Mouse (Mus musculus): ENCODE data around the gene Pitpnb.

Pitpnb gene

DNA sequence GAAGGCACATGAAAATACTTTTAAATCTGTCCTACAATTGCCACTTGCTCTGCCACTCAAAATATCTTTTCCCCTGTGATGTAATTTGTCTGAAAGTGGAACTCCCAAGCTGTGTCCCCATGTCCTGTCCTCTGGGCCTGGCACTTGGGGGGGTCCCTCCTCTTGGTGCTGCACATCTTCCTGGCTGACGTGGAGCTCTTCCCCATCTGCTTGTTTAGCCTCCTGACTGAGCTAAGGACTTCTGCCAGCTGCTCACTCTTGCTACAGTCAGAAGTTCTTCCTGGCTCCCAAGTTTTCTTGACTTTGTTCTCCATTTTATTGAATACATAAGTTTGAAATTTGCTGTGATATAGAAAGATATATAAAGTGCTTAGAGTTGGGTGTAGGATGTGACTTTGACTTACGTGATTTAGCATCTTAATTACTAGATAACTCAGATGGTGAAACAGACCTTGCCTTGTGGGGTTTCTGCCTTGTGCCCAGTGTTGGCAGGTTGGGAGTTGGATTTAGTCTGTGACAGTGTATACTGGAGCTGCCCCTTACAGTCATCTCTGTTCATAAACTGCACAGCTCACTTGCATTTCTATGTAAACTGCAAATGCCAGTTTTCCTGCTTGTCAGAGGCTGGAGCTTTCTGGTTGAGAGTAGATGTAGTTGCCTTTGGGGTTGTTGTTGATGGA is 14.3 kb downstream of the Pitpnb start:
- DNase-seq (ENCODE audit: low spot score in 2 of 2): no peak

DNA sequence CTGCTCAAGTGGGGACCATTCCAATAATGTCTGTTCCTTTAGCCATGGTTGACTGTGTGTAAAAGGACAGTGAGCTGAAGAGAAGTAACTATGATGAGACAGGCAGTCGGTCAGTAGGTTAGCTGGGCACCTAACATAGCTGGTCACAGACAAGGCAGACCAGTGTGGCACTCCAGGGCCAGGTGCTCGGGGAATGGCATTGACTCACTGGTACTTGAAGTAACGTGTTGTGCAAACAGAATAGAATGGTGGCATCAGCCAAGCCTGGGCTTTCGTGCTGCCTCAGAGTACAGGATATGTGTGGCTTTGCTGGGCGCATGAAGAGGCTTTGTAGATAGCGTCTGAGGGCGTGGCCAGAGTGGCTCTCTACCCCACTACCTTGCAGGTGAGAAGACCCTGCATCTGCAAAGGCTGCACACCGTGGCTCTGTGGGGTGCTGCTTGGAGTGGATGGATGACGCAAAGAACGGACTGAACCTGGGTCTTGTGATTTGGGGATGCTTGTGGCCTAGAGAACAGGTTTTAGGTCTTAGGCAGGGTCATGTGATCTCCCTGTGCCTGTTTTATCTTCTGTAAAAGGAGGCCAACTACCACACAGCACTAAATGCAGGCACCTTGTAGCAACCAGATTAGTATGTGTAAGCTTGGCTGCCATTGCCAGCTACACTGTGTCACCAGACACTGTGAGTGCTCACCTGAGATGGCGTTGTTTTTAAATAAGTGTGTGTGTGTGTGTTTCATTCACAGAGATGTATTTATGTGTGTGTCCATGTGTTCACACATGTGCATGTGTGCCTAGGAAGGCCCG is 26.5 kb downstream of the Pitpnb start:
- no peak for DNase-seq (ENCODE audit: low spot score in 2 of 2)

DNA sequence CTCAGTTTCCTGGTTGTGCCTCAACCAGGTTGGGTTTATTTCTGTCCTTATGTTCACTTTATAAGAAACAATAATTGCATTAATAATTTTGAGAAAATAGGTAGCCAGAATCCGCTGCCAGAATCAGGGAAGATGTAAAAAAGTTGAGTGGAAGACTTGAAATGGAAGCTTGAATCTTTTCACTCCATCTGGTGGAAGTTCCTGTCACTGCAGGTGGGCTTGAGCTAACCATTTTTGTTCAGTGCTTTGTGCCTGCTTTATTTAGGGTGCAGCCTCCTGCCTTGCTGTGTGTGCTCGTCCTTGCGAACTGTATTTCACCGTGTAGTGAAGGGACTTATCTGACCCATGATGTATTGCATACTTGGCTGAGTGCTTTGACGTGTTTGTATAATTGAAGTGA is 30.0 kb downstream of the Pitpnb start:
- DNase-seq (ENCODE audit: low spot score in 2 of 2): no peak

DNA sequence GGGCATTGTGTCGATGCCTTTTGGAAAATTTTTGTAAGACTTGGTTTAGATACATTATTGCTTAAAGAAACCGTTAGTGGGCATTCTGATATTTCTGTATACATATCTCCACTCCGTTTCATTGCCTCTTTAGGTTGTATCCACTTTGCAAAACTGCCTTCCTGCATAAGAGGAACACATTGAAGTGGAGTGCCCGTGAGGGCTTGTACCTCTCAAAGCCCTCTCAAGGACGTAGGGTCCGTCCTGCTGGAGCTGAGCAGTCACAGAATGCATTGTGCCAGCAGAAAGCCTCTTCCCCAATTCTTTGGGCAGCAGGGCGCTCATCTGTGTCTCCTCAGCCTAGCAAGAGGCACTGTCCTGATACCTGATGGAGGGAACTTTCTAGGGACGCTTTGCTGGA is 30.5 kb downstream of the Pitpnb start:
- DNase-seq (ENCODE audit: low spot score in 2 of 2): no peak

DNA sequence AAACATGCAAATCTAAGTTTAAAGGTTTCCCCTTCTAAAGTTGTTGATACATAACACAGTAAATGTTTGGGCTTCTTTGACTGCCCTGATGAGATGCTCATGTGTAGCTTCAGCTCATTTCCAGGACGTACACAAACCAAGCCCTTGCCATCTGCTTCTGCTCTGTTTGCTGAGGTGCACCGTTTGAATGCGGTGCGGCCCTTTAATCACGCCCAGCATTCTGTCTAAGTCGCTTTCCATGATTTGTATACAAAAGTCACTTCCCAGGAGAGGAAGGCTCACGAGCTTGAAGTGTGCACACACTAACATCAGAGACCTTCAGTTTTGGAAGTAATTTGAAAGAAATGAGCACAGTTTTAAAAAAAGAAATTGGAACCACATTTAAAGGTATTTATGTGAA is 31.3 kb downstream of the Pitpnb start:
- no peak for DNase-seq (ENCODE audit: low spot score in 2 of 2)

DNA sequence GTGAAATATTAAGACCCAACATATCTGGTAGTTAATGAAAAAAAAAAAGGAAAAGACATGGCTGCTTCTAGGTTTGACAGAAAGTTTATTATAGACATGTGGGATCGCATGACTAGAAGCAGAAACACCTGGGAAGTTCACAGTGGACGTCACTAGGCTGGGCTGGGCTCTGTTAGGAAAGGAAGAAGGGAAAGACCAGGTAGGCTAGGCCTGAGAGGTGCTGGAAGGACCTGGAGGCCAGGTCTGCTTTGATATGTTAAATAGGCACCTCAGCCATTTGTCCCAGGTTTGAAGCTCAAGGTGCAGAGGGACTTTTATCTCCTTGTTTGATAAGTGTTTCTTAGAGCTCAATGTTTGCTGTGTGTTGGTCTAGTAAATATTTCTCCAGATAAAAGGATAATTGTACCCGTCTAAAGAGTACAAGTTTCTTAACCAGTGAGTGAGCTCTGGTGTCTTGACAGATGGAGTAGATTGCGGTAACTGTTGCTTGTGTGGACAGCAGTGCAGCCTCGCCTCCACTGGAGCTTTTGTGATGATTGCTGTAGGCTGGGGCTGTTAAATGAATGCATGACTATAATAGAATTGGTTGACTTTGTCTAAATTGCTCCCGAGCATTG is 33.0 kb downstream of the Pitpnb start:
- DNase-seq (ENCODE audit: low spot score in 2 of 2): no peak

DNA sequence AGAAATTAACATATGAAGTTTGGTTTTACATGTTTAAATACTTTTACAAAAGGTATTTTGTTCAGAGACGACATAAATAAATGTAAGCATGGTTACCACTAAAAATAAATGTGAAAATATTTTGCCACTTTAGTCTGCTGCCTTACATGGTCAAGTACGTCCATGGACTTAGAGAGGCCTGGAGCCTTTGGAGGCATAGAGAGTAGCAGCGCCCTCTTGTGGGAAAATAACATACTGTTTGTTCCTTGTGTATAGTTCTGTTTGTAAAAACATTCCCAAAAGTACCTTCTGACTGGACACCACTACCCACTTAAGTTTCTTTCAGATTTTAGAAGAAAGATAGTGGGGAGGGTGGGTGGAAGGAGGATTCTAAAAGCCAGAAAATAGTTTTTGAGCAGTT is 34.0 kb downstream of the Pitpnb start:
- DNase-seq (ENCODE audit: low spot score in 2 of 2): no peak

DNA sequence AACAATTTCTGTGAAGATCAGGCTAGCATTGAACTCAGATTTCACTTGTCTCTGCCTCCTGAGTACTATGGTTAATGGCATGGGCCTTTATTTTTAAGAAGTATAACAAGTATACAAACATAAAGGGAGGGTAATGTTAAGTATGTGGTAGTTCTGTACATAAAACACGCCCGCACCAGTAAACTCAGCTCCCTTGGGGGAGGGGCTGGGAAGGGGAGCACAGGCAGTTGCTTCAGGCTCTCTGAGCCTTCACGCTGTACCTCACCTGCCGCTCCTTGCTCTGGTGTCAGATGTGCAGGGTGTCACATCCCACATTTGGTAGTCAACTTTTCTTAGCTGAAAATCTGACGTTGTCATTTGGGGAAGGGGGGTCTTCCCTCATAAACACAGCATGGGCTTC is 35.6 kb downstream of the Pitpnb start:
- no peak for DNase-seq (ENCODE audit: low spot score in 2 of 2)

DNA sequence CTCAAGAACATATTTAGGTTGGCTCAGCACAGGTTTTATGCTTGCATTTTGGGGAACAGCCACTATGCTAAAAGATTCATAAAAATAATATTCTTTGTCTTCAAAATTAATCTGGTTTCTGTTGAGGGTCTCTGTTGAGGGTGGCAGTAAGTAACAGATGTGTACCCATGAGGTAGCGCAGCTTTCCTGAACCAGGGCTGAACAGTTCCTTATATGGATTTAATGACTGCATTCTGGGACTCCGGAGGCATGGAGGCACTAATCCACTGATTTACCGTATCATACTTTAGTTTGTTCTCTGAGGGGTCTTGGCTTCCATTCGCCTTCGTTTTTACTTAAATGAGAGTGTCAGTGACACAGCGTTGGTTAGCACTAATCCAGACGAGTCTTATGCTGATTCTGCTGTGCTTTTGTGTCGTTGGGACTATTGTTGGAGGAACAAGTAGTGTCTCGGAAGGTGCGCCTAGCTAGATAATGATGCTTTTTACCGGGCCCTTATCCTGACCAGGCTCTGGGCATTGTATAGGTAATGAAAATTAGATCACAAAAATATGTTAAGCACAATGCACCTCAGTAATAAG is 37.5 kb downstream of the Pitpnb start:
- no peak for DNase-seq (ENCODE audit: low spot score in 2 of 2)

DNA sequence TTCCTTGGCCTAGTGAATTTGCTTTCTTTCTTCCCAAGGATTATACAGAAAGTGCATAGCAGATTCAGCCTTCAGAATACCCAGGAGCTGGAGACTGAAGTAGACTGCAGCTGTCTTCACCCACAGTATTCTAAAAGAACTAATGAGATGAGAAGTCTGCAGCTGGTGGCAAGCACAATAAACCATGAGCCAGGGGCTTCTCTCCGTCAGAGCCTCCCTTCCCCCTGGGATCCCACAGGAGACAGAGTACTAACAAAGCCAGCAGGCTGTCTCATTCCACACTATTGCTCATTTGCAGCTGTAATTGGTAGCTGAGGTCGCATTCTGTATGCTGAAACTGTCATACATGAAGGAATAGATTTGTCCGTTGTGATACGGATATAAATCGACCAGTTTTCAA is 38.0 kb downstream of the Pitpnb start:
- DNase-seq (ENCODE audit: low spot score in 2 of 2): no peak

DNA sequence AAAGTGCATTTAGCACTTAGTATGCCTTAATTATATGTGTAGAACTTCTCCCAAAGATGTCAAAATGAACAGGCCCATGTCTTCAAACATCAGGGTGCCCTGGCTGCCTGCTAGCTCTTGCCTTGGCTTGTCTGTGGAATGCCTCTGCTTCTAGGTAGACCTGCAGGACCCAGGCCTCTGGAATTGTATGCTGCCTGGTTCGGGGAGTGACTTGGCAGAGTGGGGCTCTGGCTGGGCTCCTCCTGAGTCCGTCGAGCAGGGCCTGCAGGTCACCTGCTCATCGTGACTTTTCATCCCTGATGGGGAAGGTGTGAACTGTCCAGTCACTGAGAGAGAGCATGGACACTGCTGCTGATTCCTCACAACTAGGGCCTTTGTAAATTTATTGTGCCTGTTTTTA is 45.1 kb downstream of the Pitpnb start:
- DNase-seq (ENCODE audit: low spot score in 2 of 2): no peak

DNA sequence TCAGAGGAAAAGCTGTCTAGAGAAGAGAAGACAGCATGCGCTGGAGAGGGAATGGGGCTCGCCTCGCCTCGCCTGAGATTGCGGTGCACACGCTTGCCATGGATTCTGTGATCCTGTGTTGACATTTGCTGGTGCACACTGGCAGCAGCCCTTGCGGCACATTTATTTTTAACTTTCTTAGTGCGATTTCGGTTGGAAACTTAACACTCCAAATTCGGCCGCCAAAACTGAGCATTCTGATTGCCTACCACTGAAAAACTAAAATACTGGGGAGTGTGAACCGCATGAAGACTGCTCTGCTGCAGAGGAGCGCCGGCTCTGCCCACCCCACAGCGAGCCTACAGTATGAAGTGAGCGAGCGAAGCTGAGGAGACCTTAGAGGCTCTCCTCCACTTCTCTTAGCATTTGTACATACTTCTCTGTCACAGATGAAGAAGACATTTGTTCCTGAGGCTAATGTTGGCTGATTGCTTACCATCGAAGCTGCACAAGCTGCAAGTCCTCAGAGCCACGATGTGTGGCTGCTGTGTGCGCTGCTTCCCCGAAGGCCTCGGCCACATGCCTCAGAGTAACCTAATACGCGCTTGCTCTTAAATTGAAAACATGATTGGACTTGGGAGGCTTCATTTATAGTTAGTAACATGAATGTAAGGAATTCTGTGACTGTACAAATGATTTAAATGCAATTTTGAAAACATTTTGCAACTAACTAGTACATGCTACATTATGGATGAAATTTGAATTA is 45.9 kb downstream of the Pitpnb start:
- DNase-seq (ENCODE audit: low spot score in 2 of 2): peak; percentile 34 to 47

DNA sequence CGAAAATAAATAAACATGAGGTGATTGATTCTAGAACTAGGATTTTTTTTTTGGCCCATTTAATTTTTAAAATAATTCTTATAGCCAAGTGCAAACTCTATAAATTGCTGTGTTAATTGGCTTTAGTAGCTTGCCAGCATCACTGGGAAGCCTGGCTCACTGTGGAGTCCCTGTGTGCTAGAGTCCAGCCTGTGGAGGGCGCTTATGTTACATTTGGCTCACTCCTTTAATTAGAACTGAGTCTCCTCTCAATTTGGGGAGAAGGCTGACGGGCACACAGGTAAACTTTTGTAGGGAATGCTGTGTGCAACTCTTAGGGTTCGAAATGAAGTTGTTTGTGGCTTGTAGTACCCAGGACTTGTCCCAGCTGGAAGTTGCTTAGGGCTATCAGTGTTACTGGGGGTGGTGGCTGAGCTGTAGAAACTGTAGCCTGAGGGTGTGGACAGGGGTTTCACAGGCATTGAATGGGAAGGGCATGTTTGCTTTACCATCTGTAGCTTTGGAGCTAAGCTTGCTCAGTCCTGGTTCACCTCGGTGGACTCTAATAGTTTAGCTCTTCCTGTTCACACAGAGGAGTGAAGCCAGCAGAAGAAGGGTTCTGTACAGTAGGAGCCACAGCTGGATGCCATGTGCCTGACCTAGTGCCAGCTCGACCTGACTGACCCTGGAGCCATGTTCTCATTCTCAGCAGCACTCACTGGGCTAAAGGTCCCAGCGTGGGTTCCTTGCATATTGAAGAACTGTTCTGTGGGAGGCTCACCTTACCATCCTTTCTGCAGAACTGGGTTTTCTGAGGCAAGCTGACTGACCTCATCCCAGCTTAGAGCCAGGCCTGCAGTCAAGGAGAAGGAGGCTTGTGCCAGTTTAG is 47.8 kb downstream of the Pitpnb start:
- no peak for DNase-seq (ENCODE audit: low spot score in 2 of 2)

DNA sequence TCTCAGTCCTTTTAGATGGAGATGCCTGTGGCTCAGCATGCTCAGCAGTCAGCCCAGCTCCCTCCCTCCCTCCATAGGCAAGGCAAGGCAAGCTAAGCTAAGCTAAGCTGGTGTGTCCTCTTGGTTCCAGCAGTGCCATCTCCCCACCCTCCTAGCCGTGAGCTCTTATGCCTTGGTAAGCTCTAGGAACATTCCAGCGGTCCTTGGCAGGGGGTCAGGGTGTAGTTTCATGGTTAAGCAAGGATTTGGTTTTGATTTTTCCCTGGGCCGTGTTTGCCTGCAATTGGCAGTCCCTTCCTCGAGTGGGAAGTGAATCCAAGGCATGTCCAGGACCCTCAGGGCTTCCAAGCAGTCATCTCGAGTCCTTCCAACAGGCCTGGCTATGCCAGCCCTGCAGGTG is 52.8 kb downstream of the Pitpnb start:
- no peak for DNase-seq (ENCODE audit: low spot score in 2 of 2)

DNA sequence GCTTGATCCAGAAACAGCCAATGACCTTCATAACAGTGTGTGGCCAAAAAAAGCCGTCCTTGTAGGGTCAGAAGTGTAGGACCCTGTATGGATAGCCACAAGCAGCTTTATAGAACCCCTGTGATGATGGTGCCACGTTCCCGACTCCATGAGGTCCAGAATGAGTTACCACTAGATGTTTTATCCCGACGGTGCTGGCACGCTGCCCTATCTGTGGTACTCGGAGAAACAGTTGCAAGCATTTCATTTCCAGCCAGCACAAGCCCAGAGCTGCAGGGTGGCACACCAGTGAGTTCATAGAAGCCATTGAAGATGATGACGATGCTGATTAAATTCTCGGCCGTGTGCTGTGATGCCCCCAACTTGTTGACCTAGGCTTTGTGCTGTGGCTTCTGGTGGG is 60.3 kb downstream of the Pitpnb start:
- DNase-seq (ENCODE audit: low spot score in 2 of 2): no peak

DNA sequence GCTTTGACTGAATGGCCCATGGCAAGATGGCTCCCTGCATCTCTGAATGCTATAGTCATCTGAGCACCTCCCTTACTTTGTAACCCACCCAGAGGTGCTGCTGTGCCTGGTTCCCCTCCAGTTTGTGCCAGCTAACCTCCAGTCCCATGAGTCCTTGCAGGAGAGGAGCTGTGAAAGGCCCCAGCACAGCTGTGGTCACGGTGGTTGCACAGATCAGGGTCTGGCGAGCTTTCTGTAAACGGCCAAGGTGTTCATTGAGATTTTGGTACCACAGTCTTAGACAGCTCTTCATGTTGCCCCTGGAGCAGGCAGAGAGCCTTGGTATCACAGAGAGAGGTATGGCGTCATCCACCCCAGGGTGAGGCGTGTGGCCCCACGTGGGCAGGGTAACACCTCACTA is 60.9 kb downstream of the Pitpnb start:
- no peak for DNase-seq (ENCODE audit: low spot score in 2 of 2)

DNA sequence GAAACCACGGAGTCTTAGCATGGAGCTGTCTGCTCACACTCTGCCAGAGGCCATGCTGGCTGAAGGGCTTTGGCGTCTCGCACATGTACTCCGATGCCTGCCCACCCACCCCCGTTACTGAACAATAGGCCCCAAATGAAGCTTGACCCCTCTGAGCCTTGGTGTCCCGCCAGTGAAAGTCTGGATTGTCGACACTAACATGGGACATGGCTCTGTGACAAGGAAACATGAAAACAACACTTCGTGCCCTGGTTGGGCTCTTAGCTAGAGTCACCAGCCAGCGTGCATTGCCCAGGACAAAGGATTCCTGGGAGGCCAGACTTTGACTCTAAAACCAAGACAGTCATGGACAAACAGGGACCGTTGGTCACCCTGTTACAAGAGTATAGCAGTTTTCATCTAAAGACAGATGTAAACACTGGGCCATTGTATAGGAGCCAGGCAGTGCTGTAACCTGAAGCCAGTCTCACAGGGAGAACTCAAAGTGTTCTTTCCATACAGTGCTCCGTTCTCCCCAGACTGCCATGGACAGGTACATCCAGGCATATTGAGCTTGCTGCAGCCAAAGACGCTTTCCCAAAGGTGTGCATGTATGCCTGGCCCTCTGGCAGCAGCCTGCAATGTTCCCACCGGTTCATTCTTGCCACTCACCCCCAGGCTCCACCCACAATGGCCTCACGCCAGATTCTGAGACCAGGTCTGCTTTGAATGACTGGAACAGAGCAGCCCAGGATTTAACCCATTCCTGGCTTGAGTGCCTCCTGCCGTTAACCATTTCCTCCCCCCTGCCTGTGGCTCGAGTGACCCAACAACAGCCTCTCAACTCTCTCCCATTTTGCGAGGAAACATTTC is 63.0 kb downstream of the Pitpnb start:
- no peak for DNase-seq (ENCODE audit: low spot score in 2 of 2)

DNA sequence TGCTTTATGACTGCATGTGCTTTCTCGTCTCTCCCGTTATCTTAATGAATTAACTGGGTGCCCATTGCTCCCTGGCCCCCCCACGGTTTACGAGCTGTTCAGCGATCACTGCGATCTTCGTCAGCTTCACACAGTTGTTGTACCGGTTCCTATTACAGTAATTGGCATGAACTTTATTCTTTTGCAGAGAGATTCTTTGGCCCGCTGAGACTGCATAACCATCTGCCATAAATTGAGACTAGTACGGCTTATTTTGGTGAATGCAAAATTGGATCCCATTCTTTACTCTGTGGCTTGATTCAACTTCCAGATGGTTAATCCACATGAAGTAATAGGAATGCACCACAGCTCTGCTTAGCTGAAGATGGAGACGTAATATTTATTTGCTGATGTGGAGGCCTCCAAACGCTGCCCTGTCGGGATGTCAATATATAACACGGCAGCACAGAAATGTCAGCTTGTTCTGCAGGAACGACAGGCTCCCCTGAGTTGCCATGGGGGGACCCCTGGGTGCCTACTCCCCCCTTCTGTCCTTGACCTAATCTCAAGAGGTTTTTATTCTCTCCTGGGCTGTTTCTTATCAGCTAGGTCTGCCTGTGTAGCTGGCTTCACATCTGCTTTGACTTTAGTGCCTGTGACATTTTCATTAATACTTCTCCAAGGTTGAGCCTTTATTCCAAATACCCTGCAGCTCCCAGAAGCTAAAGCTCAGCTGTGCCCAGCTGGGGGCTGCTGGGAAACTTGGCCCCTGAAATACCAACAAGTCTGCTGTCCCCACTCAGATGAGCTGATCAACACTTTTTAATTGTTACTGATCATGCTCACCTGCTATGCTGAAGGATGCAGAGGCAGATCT is 63.9 kb downstream of the Pitpnb start:
- DNase-seq (ENCODE audit: low spot score in 2 of 2): no peak

DNA sequence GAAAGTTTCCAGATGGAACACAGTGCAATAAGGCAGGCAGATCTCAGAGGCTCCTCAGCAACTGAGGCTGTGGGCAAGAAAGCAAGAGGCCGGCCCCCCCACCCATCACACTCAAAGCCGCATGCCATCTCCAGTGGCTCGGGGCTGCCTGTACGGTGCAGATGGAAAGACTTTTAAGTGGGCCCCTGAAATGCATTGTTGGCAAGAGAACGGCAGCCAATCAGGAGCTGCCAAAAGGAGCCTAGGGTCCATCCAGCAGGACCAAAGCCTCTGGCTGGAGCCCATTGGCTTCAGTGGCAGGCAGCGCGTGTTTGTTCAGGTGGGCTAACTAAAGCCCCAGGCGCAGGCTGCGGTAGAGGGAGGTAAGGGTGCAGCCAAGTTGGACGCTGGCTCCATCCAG is 65.2 kb downstream of the Pitpnb start:
- DNase-seq (ENCODE audit: low spot score in 2 of 2): no peak
